29 mouse cellular contexts compared by ENCODE assay signal in the genomic region with DNA sequence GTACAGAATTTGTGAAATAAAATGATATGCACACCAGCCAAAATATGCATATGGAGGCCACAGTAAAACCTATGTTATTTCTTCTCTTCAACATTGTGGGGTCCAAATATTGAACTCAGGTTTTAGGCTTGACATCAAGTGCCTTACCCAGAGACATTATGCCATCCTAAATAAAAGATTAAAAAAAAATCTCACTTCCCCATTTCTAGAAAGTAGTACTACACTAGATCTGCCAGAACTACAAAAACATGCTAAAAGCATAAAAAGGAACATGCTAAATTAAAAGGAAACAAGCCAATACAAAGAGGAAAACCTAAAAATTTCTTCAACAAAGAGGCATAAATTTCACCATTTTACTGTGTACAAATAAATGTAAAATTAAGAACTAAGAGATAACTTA. TPM values are rescaled to one million over a fixed set of nuclear protein-coding genes. Genes with fewer than 3 reads are reported as not detected.
A peak's percentile ranks its signal among the peaks of the same experiment; 100 is the strongest.
DNase-seq lines count a peak whose midpoint lies in the region; ATAC-seq lines count a peak whose summit lies in the region.
"Had no signal": no experiment of that assay in that cellular context is flagged by ENCODE, and none has a peak within 500 bp of the region (broad histone marks: within the 10 kb centered on the region; RNA-seq: fewer than 3 reads in every experiment).

No protein-coding gene starts in this region.

- ATAC-seq in common myeloid progenitor, adult 5-6 weeks (replicated peaks; ENCODE audit: low read depth, poor library complexity, severe bottlenecking) = 0 out of 2 replicates have a peak, but pooled peaks have one; percentile 42
- ATAC-seq in megakaryocyte progenitor cell, adult 5-6 weeks (replicated peaks; ENCODE audit: poor library complexity) = peak; percentile 57
- no peak for ATAC-seq in kidney, embryonic 15.5 days (replicated peaks; ENCODE audit: low FRiP score)
- ATAC-seq: activated CD4-positive, CD25-positive, alpha-beta regulatory T cell, adult 4 months; forebrain, embryonic 14.5 days; forebrain, postnatal 0 days; hindbrain, embryonic 16.5 days had no signal

- H3K27me3 ChIP-seq in kidney, embryonic 15.5 days = no peaks in the 10 kb centered on the region
- H3K27me3 ChIP-seq: embryonic facial prominence, embryonic 12.5 days; embryonic facial prominence, embryonic 15.5 days; heart, embryonic 12.5 days; heart, embryonic 15.5 days; hindbrain, embryonic 13.5 days had no signal

- no peaks in the 10 kb centered on the region for H3K4me1 ChIP-seq in kidney, embryonic 15.5 days
- H3K4me1 ChIP-seq: embryonic facial prominence, embryonic 12.5 days; embryonic facial prominence, embryonic 15.5 days; heart, embryonic 12.5 days; heart, embryonic 15.5 days; hindbrain, embryonic 10.5 days; hindbrain, embryonic 13.5 days had no signal

- no peak overlapping the region for H3K9ac ChIP-seq in kidney, embryonic 15.5 days
- H3K9ac ChIP-seq: embryonic facial prominence, embryonic 12.5 days; embryonic facial prominence, embryonic 15.5 days; forebrain, postnatal 0 days; heart, embryonic 12.5 days; heart, embryonic 15.5 days; hindbrain, embryonic 13.5 days had no signal

- DNase-seq in A20 (ENCODE audit: low read depth, low spot score) = peak; percentile 39
- no peak for DNase-seq in right cerebral cortex, postnatal 36 days (ENCODE audit: low spot score in 2 of 2)
- no peak for DNase-seq in kidney, adult 11 months
- DNase-seq: adrenal gland, postnatal 10 days; adrenal gland, postnatal 36 days; B cell, adult 2 months; cerebellum, adult 18-20 months; cerebellum, adult 9-10 months; cerebellum, postnatal 14 days; forebrain, postnatal 0 days; gastrocnemius, adult 2 months; gastrocnemius, postnatal 14 days; heart, adult 18-20 months; heart, postnatal 10 days; heart, postnatal 36 days had no signal

- H3K27ac ChIP-seq in kidney, embryonic 15.5 days = no peak overlapping the region
- H3K27ac ChIP-seq: embryonic facial prominence, embryonic 12.5 days; embryonic facial prominence, embryonic 15.5 days; gastrocnemius, adult 2 months; heart, embryonic 15.5 days; hindbrain, embryonic 10.5 days; hindbrain, embryonic 13.5 days had no signal

- H3K36me3 ChIP-seq in kidney, embryonic 15.5 days = peaks cover 78% of the 10 kb centered on the region

- no peak overlapping the region for H3K4me3 ChIP-seq in kidney, embryonic 15.5 days (replicated peaks)
- H3K4me3 ChIP-seq: embryonic facial prominence, embryonic 12.5 days; embryonic facial prominence, embryonic 15.5 days; gastrocnemius, adult 2 months; heart, embryonic 12.5 days; heart, embryonic 15.5 days; hindbrain, embryonic 10.5 days; hindbrain, embryonic 13.5 days had no signal

- no peak overlapping the region for H3K4me2 ChIP-seq in kidney, embryonic 15.5 days
- H3K4me2 ChIP-seq: embryonic facial prominence, embryonic 12.5 days; embryonic facial prominence, embryonic 15.5 days; heart, embryonic 12.5 days; heart, embryonic 15.5 days; hindbrain, embryonic 13.5 days had no signal

- no peaks in the 10 kb centered on the region for H3K9me3 ChIP-seq in kidney, embryonic 15.5 days (replicated peaks)
- H3K9me3 ChIP-seq: embryonic facial prominence, embryonic 12.5 days; embryonic facial prominence, embryonic 15.5 days; heart, embryonic 12.5 days; heart, embryonic 15.5 days; hindbrain, embryonic 10.5 days; hindbrain, embryonic 13.5 days had no signal

RNA-seq across cellular contexts. Expression of a gene that starts 20.7 kb away (rescaled TPM):
- 700 and 803 TPM in 2 replicates for total RNA-seq in common myeloid progenitor, adult 5-6 weeks (2017)
- 353 and 414 TPM in 2 replicates for total RNA-seq in megakaryocyte progenitor cell, adult 5-6 weeks (2015)
- total RNA-seq in megakaryocyte progenitor cell, adult 5-6 weeks (2017) = 560 and 665 TPM in 2 replicates
- polyA plus RNA-seq in kidney, embryonic 15.5 days (2015; fragmentation: Nextera tagmentation; extraction: Ambion mirVana) = 682 and 728 TPM in 2 replicates

RNA-seq across cellular contexts. Expression of a gene that starts 27.4 kb away (rescaled TPM):
- total RNA-seq in common myeloid progenitor, adult 5-6 weeks (2017) = 17.0 and 17.2 TPM in 2 replicates
- 5.2 and 7.9 TPM in 2 replicates for total RNA-seq in megakaryocyte progenitor cell, adult 5-6 weeks (2015)
- 3.3 and 7.1 TPM in 2 replicates for total RNA-seq in megakaryocyte progenitor cell, adult 5-6 weeks (2017)
- 79.3 and 81.1 TPM in 2 replicates for polyA plus RNA-seq in kidney, embryonic 15.5 days (2015; fragmentation: Nextera tagmentation; extraction: Ambion mirVana)
- total RNA-seq: gastrocnemius, adult 2 months; heart, postnatal 36 days had no signal

RNA-seq across cellular contexts. Expression of a gene that starts 40.8 kb away (rescaled TPM):
- total RNA-seq in common myeloid progenitor, adult 5-6 weeks (2017) = not detected in 2 replicates
- total RNA-seq in megakaryocyte progenitor cell, adult 5-6 weeks (2015) = not detected in 2 replicates
- not detected in 2 replicates for total RNA-seq in megakaryocyte progenitor cell, adult 5-6 weeks (2017)
- polyA plus RNA-seq in kidney, embryonic 15.5 days (2015; fragmentation: Nextera tagmentation; extraction: Ambion mirVana) = not detected in 2 replicates
- total RNA-seq: adrenal gland, postnatal 10 days; adrenal gland, postnatal 36 days; forebrain, postnatal 0 days; gastrocnemius, adult 2 months; gastrocnemius, postnatal 14 days; gastrocnemius, postnatal 4 days; heart, adult 18-20 months; heart, postnatal 10 days; heart, postnatal 36 days had no signal
- polyA plus RNA-seq: activated CD4-positive, CD25-positive, alpha-beta regulatory T cell, adult 4 months; embryonic facial prominence, embryonic 12.5 days; forebrain, embryonic 11.5 days; forebrain, embryonic 14.5 days; forebrain, postnatal 0 days; heart, embryonic 12.5 days; heart, embryonic 15.5 days; hindbrain, embryonic 10.5 days; hindbrain, embryonic 13.5 days; hindbrain, embryonic 16.5 days had no signal
